Mouse (Mus musculus) neural tube, embryonic 12.5 days (tissue): Measurements from ENCODE around the gene Psma5. TPM values are rescaled to one million over a fixed set of nuclear protein-coding genes. Genes with fewer than 3 reads are reported as not detected.
"Not testable (repeated sequence)": the region's sequence is repeated elsewhere in the genome, so short reads cannot be mapped to it uniquely, and the experiment has no call there.

Source experiments
- ATAC-seq: fragments of 200-750 bp; cut with Nextera tagmentation; 2 replicates; pipeline ENCODE4 v1.8.0; 2017; ENCODE audit warnings: low read depth, mild to moderate bottlenecking, moderate TSS enrichment, moderate library complexity; ENCODE audit not compliant: low FRiP score
- H3K27ac ChIP-seq: fragments of 300-500 bp; sonication (generic); 2 replicates; pipeline ENCODE4 v1.5.1; 2016
- H3K27me3 ChIP-seq: fragments of 300-500 bp; sonication (generic); replicated peaks from 2 replicates; pipeline ENCODE4 v1.6.1; 2016; ENCODE audit warnings: mild to moderate bottlenecking
- H3K36me3 ChIP-seq: fragments of 300-500 bp; sonication (generic); 2 replicates; pipeline ENCODE4 v1.6.1; 2016; ENCODE audit warnings: mild to moderate bottlenecking
- H3K4me1 ChIP-seq: fragments of 300-500 bp; sonication (generic); 2 replicates; pipeline ENCODE4 v1.6.1; 2016
- H3K4me2 ChIP-seq: fragments of 300-500 bp; sonication (generic); replicated peaks from 2 replicates; pipeline ENCODE4 v1.6.1; 2016; ENCODE audit warnings: mild to moderate bottlenecking
- H3K4me3 ChIP-seq: fragments of 300-500 bp; sonication (generic); 2 replicates; pipeline ENCODE4 v1.5.1; 2016
- H3K9ac ChIP-seq: fragments of 300-500 bp; sonication (generic); 2 replicates; pipeline ENCODE4 v1.6.1; 2016; ENCODE audit warnings: mild to moderate bottlenecking
- H3K9me3 ChIP-seq: fragments of 300-500 bp; sonication (generic); 2 replicates; pipeline ENCODE4 v1.6.1; 2016; ENCODE audit warnings: mild to moderate bottlenecking
- WGBS: fragments of 180-500 bp; shearing (Covaris S2); methylation state at CpG from one replicate; pipeline ENCODE4 v1.1.7; 2016; 5-methylcytosine and 5-hydroxymethylcytosine counted together
- polyA plus RNA-seq: library from polyadenylated mRNA; unstranded; fragments of >200 nt; fragmentation: Nextera tagmentation; extraction: Ambion mirVana; gene quantifications from 2 replicates; pipeline ENCODE4 v1.2.1, GENCODE M21; 2016

The Psma5 gene
- polyA plus RNA-seq, 1 experiment from 2014 or later, result 217 TPM

GRCm38 (mm10) chr3:108226558-108227350 lies 30.0 kb upstream of the Psma5 start, which contains the start of gene Sypl2:
TSS of gene Sypl2 (minus strand) at chr3:108226648.
- 3% methylated on average over 44 of the region's 44 CpGs for WGBS
- Histone ChIP-seq H3K4me3 (peak within 1 kb of the TSS; percentile 37), H3K4me2 (peak within 1 kb of the TSS; percentile 71), H3K27me3 (peaks cover 47% of the 10 kb centered on the region), H3K4me1 (peaks cover 12% of the 10 kb centered on the region), H3K9me3 (no peaks in the 10 kb centered on the region), H3K27ac (no peak within 1 kb of the TSS), H3K9ac (peak within 1 kb of the TSS; percentile 13; the same call in 1 of the 2 replicates), H3K36me3 (no peaks in the 10 kb centered on the region)
- ATAC-seq, result no peak

GRCm38 (mm10) chr3:108227521-108227920 lies 29.2 kb upstream of the Psma5 start:
- Histone ChIP-seq H3K9ac (no peak overlapping the region), H3K9me3 (no peaks in the 10 kb centered on the region), H3K4me1 (peaks cover 12% of the 10 kb centered on the region), H3K4me2 (no peak overlapping the region), H3K36me3 (no peaks in the 10 kb centered on the region), H3K4me3 (no peak overlapping the region), H3K27ac (no peak overlapping the region), H3K27me3 (peaks cover 43% of the 10 kb centered on the region)
- WGBS, result 70% methylated on average over 2 of the region's 2 CpGs
- no peak for ATAC-seq

GRCm38 (mm10) chr3:108231646-108232045 lies 25.1 kb upstream of the Psma5 start:
- H3K4me1 ChIP-seq, result peaks cover 3% of the 10 kb centered on the region
- ATAC-seq, result no peak
- H3K36me3 ChIP-seq, result no peaks in the 10 kb centered on the region
- no peak overlapping the region for H3K4me2 ChIP-seq
- 87% methylated on average over 4 of the region's 4 CpGs for WGBS
- H3K9me3 ChIP-seq, result no peaks in the 10 kb centered on the region
- H3K9ac ChIP-seq, result no peak overlapping the region
- H3K27ac ChIP-seq, result no peak overlapping the region
- peaks cover 14% of the 10 kb centered on the region for H3K27me3 ChIP-seq
- no peak overlapping the region for H3K4me3 ChIP-seq

- H3K27ac ChIP-seq, H3K9me3 ChIP-seq, H3K4me2 ChIP-seq, H3K9ac ChIP-seq, H3K4me3 ChIP-seq, H3K36me3 ChIP-seq, H3K4me1 ChIP-seq, H3K27me3 ChIP-seq, ATAC-seq: not testable (repeated sequence)
- WGBS, result 80% methylated on average over 4 of the region's 4 CpGs
These were observed 19.1 kb upstream of the Psma5 start for GRCm38 (mm10) chr3:108237474-108238102.

- WGBS, result 90% methylated on average over 3 of the region's 3 CpGs
These were observed 15.4 kb upstream of the Psma5 start for GRCm38 (mm10) chr3:108241243-108241839.

GRCm38 (mm10) chr3:108246857-108247256 lies 9.9 kb upstream of the Psma5 start:
- Histone ChIP-seq H3K4me3 (no peak overlapping the region), H3K4me2 (no peak overlapping the region), H3K27me3 (no peaks in the 10 kb centered on the region), H3K9ac (no peak overlapping the region), H3K4me1 (no peaks in the 10 kb centered on the region), H3K36me3 (no peaks in the 10 kb centered on the region), H3K9me3 (no peaks in the 10 kb centered on the region), H3K27ac (no peak overlapping the region)
- no peak for ATAC-seq
- 87% methylated on average over 2 of the region's 2 CpGs for WGBS

More at GRCm38 (mm10) chr3:108241243-108241839, 15.4 kb upstream of the Psma5 start:
- H3K4me1 ChIP-seq, result no peaks in the 10 kb centered on the region
- no peaks in the 10 kb centered on the region for H3K27me3 ChIP-seq
- no peak overlapping the region for H3K4me3 ChIP-seq
- H3K9me3 ChIP-seq, result no peaks in the 10 kb centered on the region
- no peak for ATAC-seq
- no peak overlapping the region for H3K9ac ChIP-seq
- no peak overlapping the region for H3K4me2 ChIP-seq
- H3K36me3 ChIP-seq, result no peaks in the 10 kb centered on the region
- H3K27ac ChIP-seq, result no peak overlapping the region

GRCm38 (mm10) chr3:108257831-108258500 lies 1.2 kb downstream of the Psma5 start:
- 78% methylated on average over 3 of the region's 3 CpGs for WGBS

GRCm38 (mm10) chr3:108259319-108259718 lies 2.6 kb downstream of the Psma5 start:
- no peak overlapping the region for H3K27ac ChIP-seq
- H3K27me3 ChIP-seq, result no peaks in the 10 kb centered on the region
- 52% methylated on average over 3 of the region's 3 CpGs for WGBS
- H3K36me3 ChIP-seq, result peaks cover 14% of the 10 kb centered on the region
- ATAC-seq, result no peak
- peak overlapping the region; percentile 72; the same call in 1 of the 2 replicates for H3K4me2 ChIP-seq
- H3K4me1 ChIP-seq, result peaks cover 13% of the 10 kb centered on the region
- no peaks in the 10 kb centered on the region for H3K9me3 ChIP-seq
- H3K4me3 ChIP-seq, result no peak overlapping the region
- H3K9ac ChIP-seq, result no peak overlapping the region

More at GRCm38 (mm10) chr3:108257831-108258500, 1.2 kb downstream of the Psma5 start:
- no peak overlapping the region for H3K27ac ChIP-seq
- peaks cover 13% of the 10 kb centered on the region for H3K4me1 ChIP-seq
- no peaks in the 10 kb centered on the region for H3K9me3 ChIP-seq
- no peak for ATAC-seq
- H3K36me3 ChIP-seq, result peaks cover 9% of the 10 kb centered on the region
- peak overlapping the region; percentile 72 for H3K4me2 ChIP-seq
- no peaks in the 10 kb centered on the region for H3K27me3 ChIP-seq
- peak overlapping the region; percentile 94 for H3K4me3 ChIP-seq
- peak overlapping the region; percentile 83 for H3K9ac ChIP-seq

GRCm38 (mm10) chr3:108279495-108279894 lies 22.8 kb downstream of the Psma5 start:
- peaks cover 24% of the 10 kb centered on the region for H3K36me3 ChIP-seq
- H3K27me3 ChIP-seq, ATAC-seq, H3K27ac ChIP-seq, H3K4me2 ChIP-seq, H3K4me3 ChIP-seq, H3K9ac ChIP-seq, H3K9me3 ChIP-seq, H3K4me1 ChIP-seq: not testable (repeated sequence)
- WGBS, result 83% methylated on average over 5 of the region's 5 CpGs

GRCm38 (mm10) chr3:108282401-108283240 lies 25.9 kb downstream of the Psma5 start:
- H3K4me1 ChIP-seq, result peaks cover 36% of the 10 kb centered on the region
- H3K4me3 ChIP-seq, result no peak overlapping the region
- peak overlapping the region; percentile 82 for H3K4me2 ChIP-seq
- 25% methylated on average over 12 of the region's 12 CpGs for WGBS
- peak overlapping the region; percentile 97 for H3K9ac ChIP-seq
- H3K27ac ChIP-seq, result no peak overlapping the region
- no peaks in the 10 kb centered on the region for H3K27me3 ChIP-seq
- no peaks in the 10 kb centered on the region for H3K9me3 ChIP-seq
- no peak for ATAC-seq
- peaks cover 6% of the 10 kb centered on the region for H3K36me3 ChIP-seq

GRCm38 (mm10) chr3:108283241-108283561 lies 26.5 kb downstream of the Psma5 start:
- H3K9ac ChIP-seq, result peak overlapping the region; percentile 97
- peak; percentile 15 for ATAC-seq
- peak overlapping the region; percentile 82 for H3K4me2 ChIP-seq
- WGBS, result 15% methylated on average over 6 of the region's 6 CpGs
- peaks cover 42% of the 10 kb centered on the region for H3K4me1 ChIP-seq
- peaks cover under 1% of the 10 kb centered on the region; the same call in 1 of the 2 replicates for H3K36me3 ChIP-seq
- H3K27me3 ChIP-seq, result no peaks in the 10 kb centered on the region
- H3K9me3 ChIP-seq, result no peaks in the 10 kb centered on the region
- H3K4me3 ChIP-seq, result peak overlapping the region; percentile 98
- H3K27ac ChIP-seq, result peak overlapping the region; percentile 76
